Mouse (Mus musculus): ENCODE results near the gene Mthfsd.

- TF ChIP-seq ZNF384 (IDR thresholded peaks at IDR 0.05; ENCODE audit: low read depth, low read length), result no peak
- no peak for TF ChIP-seq ZC3H11A (IDR thresholded peaks at IDR 0.05; ENCODE audit: borderline replicate concordance, low read depth, low read length)
- no peak for TF ChIP-seq MAFK (IDR thresholded peaks at IDR 0.05; ENCODE audit: insufficient read depth, low read depth, low read length)
- TF ChIP-seq CHD2 (IDR thresholded peaks at IDR 0.05; ENCODE audit: low read depth, low read length), result no peak
Observed at GRCm38 (mm10) chr8:121072406-121073130, 35.6 kb downstream of the Mthfsd start.
